Mouse (Mus musculus) stomach, embryonic 14.5 days (tissue): ENCODE data around the gene Sh3bp5. TPM values are rescaled to one million over a fixed set of nuclear protein-coding genes. Genes with fewer than 3 reads are reported as not detected.
A peak's percentile ranks its signal among the peaks of the same experiment; 100 is the strongest.

Source experiments
- ATAC-seq: fragments of 200-750 bp; cut with Nextera tagmentation; 2 replicates; pipeline ENCODE4 v1.8.0; 2017; ENCODE audit warnings: low read depth, moderate TSS enrichment; ENCODE audit not compliant: insufficient number of reproducible peaks, insufficient read depth, low FRiP score
- H3K27ac ChIP-seq: fragments of 300-500 bp; sonication (generic); 2 replicates; pipeline ENCODE4 v1.5.1; 2014; ENCODE audit warnings: mild to moderate bottlenecking, low read length, moderate library complexity, mixed read lengths
- H3K27me3 ChIP-seq: fragments of 300-500 bp; sonication (generic); 2 replicates; pipeline ENCODE4 v1.6.1; 2014; ENCODE audit warnings: low read length, control low read depth, mixed read lengths; ENCODE audit not compliant: control insufficient read depth, insufficient read depth
- H3K36me3 ChIP-seq: fragments of 300-500 bp; sonication (generic); 2 replicates; pipeline ENCODE4 v1.6.1; 2014; ENCODE audit warnings: mild to moderate bottlenecking, control low read depth, low read length, moderate library complexity, mixed read lengths; ENCODE audit not compliant: control insufficient read depth, insufficient read depth
- H3K4me1 ChIP-seq: fragments of 300-500 bp; sonication (generic); 2 replicates; pipeline ENCODE4 v1.6.1; 2014; ENCODE audit warnings: low read length, control low read depth, mixed read lengths; ENCODE audit not compliant: control insufficient read depth, insufficient read depth
- H3K4me2 ChIP-seq: fragments of 300-500 bp; sonication (generic); replicated peaks from 2 replicates; pipeline ENCODE4 v1.6.1; 2014; ENCODE audit warnings: low read depth, low read length, control low read depth
- H3K4me3 ChIP-seq: fragments of 300-500 bp; sonication (generic); 2 replicates; pipeline ENCODE4 v1.5.1; 2014; ENCODE audit warnings: low read depth, low read length, control low read depth
- H3K9ac ChIP-seq: fragments of 300-500 bp; sonication (generic); replicated peaks from 2 replicates; pipeline ENCODE4 v1.6.1; 2014; ENCODE audit warnings: low read depth, mild to moderate bottlenecking, control low read depth, low read length, moderate library complexity, mixed read lengths
- H3K9me3 ChIP-seq: fragments of 300-500 bp; sonication (generic); 2 replicates; pipeline ENCODE4 v1.6.1; 2016; ENCODE audit warnings: low read depth, low read length, control low read depth; ENCODE audit not compliant: control insufficient read depth
- whole genome bisulfite sequencing: fragments of 180-500 bp; shearing (Covaris S2); extraction: QIAGEN DNeasy Blood & Tissue Kit; methylation state at CpG from one replicate; pipeline ENCODE4 v1.1.7; 2014; 5-methylcytosine and 5-hydroxymethylcytosine counted together
- polyA plus RNA-seq: library from polyadenylated mRNA; unstranded; fragments of >200 nt; fragmentation: Nextera tagmentation; extraction: Ambion mirVana; gene quantifications from 2 replicates; pipeline ENCODE4 v1.2.1, GENCODE M21; 2014

Gene Sh3bp5
- polyA plus RNA-seq, 1 experiment from 2014 or later = 8.9 TPM

- Histone ChIP-seq H3K36me3 (no peaks in the 10 kb centered on the region), H3K4me3 (no peak overlapping the region), H3K27ac (no peak overlapping the region), H3K27me3 (no peaks in the 10 kb centered on the region), H3K4me2 (no peak overlapping the region), H3K9ac (no peak overlapping the region), H3K9me3 (no peaks in the 10 kb centered on the region), H3K4me1 (peaks cover 24% of the 10 kb centered on the region; the same call in 1 of the 2 replicates)
- ATAC-seq = no peak
- WGBS = 50% methylated on average over 4 of the region's 4 CpGs
These were observed 16.6 kb downstream of the Sh3bp5 start for GRCm38 (mm10) chr14:31419279-31419678.

- no peaks in the 10 kb centered on the region for H3K9me3 ChIP-seq
- WGBS = 68% methylated on average over 16 of the region's 16 CpGs
- ATAC-seq = no peak
These were observed 18.9 kb downstream of the Sh3bp5 start for GRCm38 (mm10) chr14:31416835-31417549.

GRCm38 (mm10) chr14:31416411-31416810 lies 19.5 kb downstream of the Sh3bp5 start:
- WGBS = 81% methylated on average over 3 of the region's 3 CpGs
- no peak overlapping the region for H3K4me2 ChIP-seq
- no peaks in the 10 kb centered on the region for H3K36me3 ChIP-seq
- H3K27me3 ChIP-seq = no peaks in the 10 kb centered on the region
- H3K9ac ChIP-seq = no peak overlapping the region
- ATAC-seq = no peak
- no peak overlapping the region for H3K27ac ChIP-seq
- H3K4me3 ChIP-seq = no peak overlapping the region
- no peaks in the 10 kb centered on the region for H3K9me3 ChIP-seq
- H3K4me1 ChIP-seq = 0 out of 2 replicates have a peak, but pooled peaks cover 4% of the 10 kb centered on the region

More at GRCm38 (mm10) chr14:31416835-31417549, 18.9 kb downstream of the Sh3bp5 start:
- H3K27me3 ChIP-seq = no peaks in the 10 kb centered on the region
- no peak overlapping the region for H3K9ac ChIP-seq
- H3K27ac ChIP-seq = no peak overlapping the region
- peaks cover 7% of the 10 kb centered on the region; the same call in 1 of the 2 replicates for H3K4me1 ChIP-seq
- H3K36me3 ChIP-seq = no peaks in the 10 kb centered on the region
- H3K4me2 ChIP-seq = no peak overlapping the region
- no peak overlapping the region for H3K4me3 ChIP-seq

GRCm38 (mm10) chr14:31414967-31415376 lies 20.9 kb downstream of the Sh3bp5 start:
- Histone ChIP-seq H3K9ac (no peak overlapping the region), H3K27me3 (no peaks in the 10 kb centered on the region), H3K4me2 (no peak overlapping the region), H3K4me3 (no peak overlapping the region), H3K27ac (no peak overlapping the region), H3K4me1 (0 out of 2 replicates have a peak, but pooled peaks cover 4% of the 10 kb centered on the region), H3K9me3 (no peaks in the 10 kb centered on the region), H3K36me3 (no peaks in the 10 kb centered on the region)
- WGBS = 57% methylated on average over 7 of the region's 7 CpGs
- ATAC-seq = no peak

- Histone ChIP-seq H3K4me1 (0 out of 2 replicates have a peak, but pooled peaks cover 4% of the 10 kb centered on the region), H3K27me3 (no peaks in the 10 kb centered on the region), H3K4me3 (no peak overlapping the region), H3K27ac (no peak overlapping the region), H3K9me3 (no peaks in the 10 kb centered on the region), H3K36me3 (no peaks in the 10 kb centered on the region), H3K4me2 (no peak overlapping the region), H3K9ac (no peak overlapping the region; the same call in 1 of the 2 replicates)
- ATAC-seq = no peak
- WGBS = 65% methylated on average over 10 of the region's 10 CpGs
These were observed 21.5 kb downstream of the Sh3bp5 start for GRCm38 (mm10) chr14:31414235-31414966.

GRCm38 (mm10) chr14:31413475-31414086 lies 22.3 kb downstream of the Sh3bp5 start:
- Histone ChIP-seq H3K36me3 (no peaks in the 10 kb centered on the region), H3K9me3 (no peaks in the 10 kb centered on the region), H3K27me3 (no peaks in the 10 kb centered on the region), H3K4me1 (peaks cover 4% of the 10 kb centered on the region; the same call in 1 of the 2 replicates), H3K4me2 (no peak overlapping the region), H3K9ac (no peak overlapping the region), H3K4me3 (no peak overlapping the region), H3K27ac (no peak overlapping the region)
- WGBS = 58% methylated on average over 6 of the region's 6 CpGs
- no peak for ATAC-seq

- H3K4me1 ChIP-seq = peaks cover 4% of the 10 kb centered on the region; the same call in 1 of the 2 replicates
- H3K27ac ChIP-seq = peak overlapping the region; percentile 39; the same call in 1 of the 2 replicates
- no peak overlapping the region for H3K4me3 ChIP-seq
- no peak overlapping the region for H3K4me2 ChIP-seq
- no peaks in the 10 kb centered on the region for H3K9me3 ChIP-seq
- no peaks in the 10 kb centered on the region for H3K27me3 ChIP-seq
- 82% methylated on average over 10 of the region's 10 CpGs for WGBS
- no peaks in the 10 kb centered on the region for H3K36me3 ChIP-seq
- ATAC-seq = no peak
- no peak overlapping the region for H3K9ac ChIP-seq
These were observed 23.2 kb downstream of the Sh3bp5 start for GRCm38 (mm10) chr14:31412651-31413056.

GRCm38 (mm10) chr14:31410737-31411136 lies 25.1 kb downstream of the Sh3bp5 start:
- H3K27me3 ChIP-seq = no peaks in the 10 kb centered on the region
- H3K9me3 ChIP-seq = no peaks in the 10 kb centered on the region
- H3K4me1 ChIP-seq = no peaks in the 10 kb centered on the region; the same call in 1 of the 2 replicates
- no peaks in the 10 kb centered on the region for H3K36me3 ChIP-seq
- no peak overlapping the region for H3K4me2 ChIP-seq
- WGBS = 82% methylated on average over 4 of the region's 4 CpGs
- H3K27ac ChIP-seq = no peak overlapping the region
- H3K4me3 ChIP-seq = no peak overlapping the region
- no peak for ATAC-seq
- H3K9ac ChIP-seq = no peak overlapping the region
